Mouse (Mus musculus) small intestine, adult 2 months (tissue): ENCODE results near the gene Cisd3.

Experiments used
- CTCF ChIP-seq: fragments of 200-500 bp; IDR thresholded peaks from 2 replicates; pipeline ENCODE4 v1.5.1; 2012; ENCODE audit warnings: low read depth, mild to moderate bottlenecking, control low read depth, inconsistent platforms, low read length, moderate library complexity, mixed read lengths; ENCODE audit not compliant: insufficient replicate concordance, insufficient read length; ENCODE audit errors: extremely low read depth
- POLR2A ChIP-seq: fragments of 200-500 bp; IDR thresholded peaks from 2 replicates; pipeline ENCODE4 v1.6.1; 2012; ENCODE audit warnings: low read depth, mild to moderate bottlenecking, control low read depth, inconsistent platforms, low read length, moderate library complexity

DNA sequence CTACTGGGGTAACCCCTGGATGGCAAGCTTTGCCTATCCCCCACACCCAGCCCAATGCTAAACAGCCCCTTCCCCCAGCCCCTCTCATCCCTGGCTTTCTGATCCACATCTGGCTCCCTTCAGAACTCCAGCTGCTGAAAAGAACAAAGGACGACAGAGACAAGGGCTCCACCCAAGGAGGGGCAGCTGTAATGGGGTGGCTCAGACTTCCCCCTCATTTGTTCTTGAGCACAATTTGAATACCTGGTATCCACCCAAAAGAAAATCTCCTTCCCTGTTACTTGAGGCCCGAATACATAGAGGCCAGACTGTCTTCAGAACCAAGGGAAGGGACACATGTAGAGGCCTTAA is 14.5 kb upstream of the Cisd3 start:
- TF ChIP-seq CTCF, result no peak
- no peak for TF ChIP-seq POLR2A
